Mouse (Mus musculus) heart, adult 11 months (tissue): ENCODE results near the gene Aspm.

Source experiments
- DNase-seq: peaks from one replicate; pipeline ENCODE4 v3.0.0; 2022

Gene Aspm

DNA sequence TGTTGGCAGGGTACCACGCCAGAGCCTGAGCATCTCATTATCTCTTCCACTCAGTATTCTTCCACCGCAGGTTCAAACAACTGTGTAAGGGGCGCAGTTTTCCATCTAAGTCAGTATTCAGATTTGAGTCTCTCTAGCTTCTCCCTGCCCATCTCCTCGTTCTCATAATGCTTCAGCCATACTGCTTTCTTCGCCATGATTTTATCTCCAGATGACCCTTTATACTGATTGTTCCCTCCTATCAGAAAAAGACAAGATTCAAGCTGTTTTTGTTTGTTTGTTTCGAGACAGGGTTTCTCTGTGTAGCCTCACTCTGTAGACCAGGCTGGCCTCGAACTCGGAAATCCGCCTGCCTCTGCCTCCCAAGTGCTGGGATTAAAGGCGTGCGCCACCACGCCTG, 60.0 kb downstream of the Aspm start:
- no peak for DNase-seq
